Mouse (Mus musculus) layer of hippocampus, adult 2 months (tissue): ENCODE measurements around the gene Tnfaip1. TPM values are rescaled to one million over a fixed set of nuclear protein-coding genes. Genes with fewer than 3 reads are reported as not detected.

Experiments used
- DNase-seq, 2 experiments: peaks; one replicate each; pipeline ENCODE4 v3.0.0; 2022; ENCODE audit warnings: low spot score in 2 of 2
- H3K27ac ChIP-seq: fragments of 200-600 bp; 2 replicates; pipeline ENCODE4 v1.8.1; 2022
- H3K4me3 ChIP-seq: fragments of 200-600 bp; 2 replicates; pipeline ENCODE4 v1.8.1; 2022; ENCODE audit warnings: mild to moderate bottlenecking
- CTCF ChIP-seq: fragments of 200-600 bp; conservative IDR thresholded peaks from 2 replicates; pipeline ENCODE4 v1.8.1; 2022; ENCODE audit warnings: antibody characterized with exemption, mild to moderate bottlenecking, moderate library complexity
- total RNA-seq, 2 experiments: library from RNA; stranded (reverse); gene quantifications; 2 replicates each; pipeline ENCODE4 v1.2.3; 2021

The Tnfaip1 gene
- total RNA-seq, 2 experiments from 2014 or later = 29.9 to 31.3 TPM

GRCm38 (mm10) chr11:78531046-78531445, 5.1 kb downstream of the Tnfaip1 start:
- no peak for DNase-seq
- TF ChIP-seq CTCF = no peak
- Histone ChIP-seq H3K27ac (peak overlapping the region; percentile 53; the same call in 1 of the 2 replicates), H3K4me3 (no peak overlapping the region)

- TF ChIP-seq CTCF = no peak
- H3K27ac ChIP-seq = peak overlapping the region; percentile 53; the same call in 1 of the 2 replicates
- no peak overlapping the region for H3K4me3 ChIP-seq
- DNase-seq = no peak
These were observed 6.1 kb downstream of the Tnfaip1 start for GRCm38 (mm10) chr11:78530001-78530400.

DNA sequence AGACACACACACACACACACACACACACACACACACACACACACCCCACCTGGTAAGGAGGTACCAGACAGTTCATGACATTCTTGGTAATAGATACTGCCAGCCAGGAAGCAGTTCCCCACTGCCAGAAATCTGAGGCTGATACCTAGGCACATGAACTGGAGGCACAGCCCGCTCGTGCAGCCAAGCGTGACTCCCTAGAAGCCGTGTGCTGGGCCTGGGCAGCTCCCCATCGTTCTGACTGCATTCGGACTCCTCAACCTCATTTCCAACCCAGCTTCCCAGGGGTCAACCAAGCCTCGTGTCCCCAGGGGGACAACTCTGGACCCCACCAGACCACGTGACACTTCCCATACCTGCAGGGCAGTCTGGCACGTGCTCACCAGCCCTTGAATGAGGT, 7.4 kb downstream of the Tnfaip1 start:
- no peak for TF ChIP-seq CTCF
- no peak for DNase-seq
- Histone ChIP-seq H3K27ac (no peak overlapping the region), H3K4me3 (no peak overlapping the region)

- H3K27ac ChIP-seq = peak overlapping the region; percentile 44; the same call in 1 of the 2 replicates
- no peak overlapping the region for H3K4me3 ChIP-seq
- no peak for DNase-seq
- no peak for TF ChIP-seq CTCF
These were observed 11.3 kb downstream of the Tnfaip1 start for GRCm38 (mm10) chr11:78524838-78525237.

- no peak for DNase-seq
- TF ChIP-seq CTCF = no peak
- Histone ChIP-seq H3K4me3 (no peak overlapping the region), H3K27ac (peak overlapping the region; percentile 56; the same call in 1 of the 2 replicates)
These were observed 12.7 kb downstream of the Tnfaip1 start for GRCm38 (mm10) chr11:78523241-78523955.

DNA sequence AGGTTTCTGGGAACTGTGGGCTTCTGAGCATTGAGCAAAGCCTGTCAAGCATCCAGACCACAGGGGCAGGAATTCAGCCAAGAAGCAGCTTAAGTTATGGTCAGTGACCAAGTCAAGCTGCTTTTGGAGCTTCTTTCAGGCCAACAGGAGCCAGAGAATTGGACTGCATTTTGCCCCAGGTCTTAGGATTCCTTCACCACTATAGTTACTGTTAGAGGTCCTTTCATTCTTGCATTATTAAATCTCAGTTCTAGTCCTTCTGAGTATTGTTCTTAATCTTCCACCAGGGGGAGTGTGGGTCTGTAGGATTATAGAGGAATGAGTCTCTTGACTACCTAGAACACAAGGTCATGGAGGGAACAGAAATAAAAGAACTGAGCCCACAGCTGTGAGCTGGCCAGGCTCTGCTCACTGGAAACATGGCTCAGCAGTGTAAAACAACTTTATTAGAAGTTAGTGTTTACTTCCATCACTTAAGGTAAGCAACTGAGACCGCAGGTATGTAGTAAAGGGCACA, 13.6 kb downstream of the Tnfaip1 start:
- peak; percentile 77 for TF ChIP-seq CTCF
- H3K4me3 ChIP-seq = no peak overlapping the region
- H3K27ac ChIP-seq = peak overlapping the region; percentile 56; the same call in 1 of the 2 replicates
- no peak for DNase-seq

DNA sequence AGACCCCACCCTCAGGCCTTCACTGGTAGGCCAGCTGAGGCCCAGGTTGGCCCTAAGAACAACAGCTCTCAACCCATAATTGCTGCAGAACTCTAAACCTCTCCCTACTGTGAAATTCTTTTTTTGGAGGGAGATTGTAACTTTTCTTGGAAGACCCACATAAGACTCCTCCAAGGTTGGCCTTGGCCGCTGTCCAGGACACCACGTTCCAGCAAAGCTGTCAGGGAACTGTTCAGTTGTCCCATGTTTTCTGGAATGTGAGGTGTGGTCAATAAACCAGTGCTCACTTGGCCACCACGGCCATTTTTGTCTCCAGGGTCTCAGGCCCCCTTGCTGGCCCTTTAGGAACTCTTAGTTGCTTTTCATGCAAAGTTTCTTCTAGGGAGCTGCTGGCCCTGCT, 14.3 kb downstream of the Tnfaip1 start:
- DNase-seq = no peak
- no peak for TF ChIP-seq CTCF
- Histone ChIP-seq H3K4me3 (no peak overlapping the region), H3K27ac (peak overlapping the region; percentile 24; the same call in 1 of the 2 replicates)

GRCm38 (mm10) chr11:78518931-78519330, 17.2 kb downstream of the Tnfaip1 start:
- no peak overlapping the region for H3K4me3 ChIP-seq
- H3K27ac ChIP-seq = no peak overlapping the region
- no peak for DNase-seq
- no peak for TF ChIP-seq CTCF

GRCm38 (mm10) chr11:78515549-78516325, 20.4 kb downstream of the Tnfaip1 start:
- peak; percentile 60 for TF ChIP-seq CTCF
- no peak overlapping the region for H3K27ac ChIP-seq
- no peak for DNase-seq
- no peak overlapping the region for H3K4me3 ChIP-seq

DNA sequence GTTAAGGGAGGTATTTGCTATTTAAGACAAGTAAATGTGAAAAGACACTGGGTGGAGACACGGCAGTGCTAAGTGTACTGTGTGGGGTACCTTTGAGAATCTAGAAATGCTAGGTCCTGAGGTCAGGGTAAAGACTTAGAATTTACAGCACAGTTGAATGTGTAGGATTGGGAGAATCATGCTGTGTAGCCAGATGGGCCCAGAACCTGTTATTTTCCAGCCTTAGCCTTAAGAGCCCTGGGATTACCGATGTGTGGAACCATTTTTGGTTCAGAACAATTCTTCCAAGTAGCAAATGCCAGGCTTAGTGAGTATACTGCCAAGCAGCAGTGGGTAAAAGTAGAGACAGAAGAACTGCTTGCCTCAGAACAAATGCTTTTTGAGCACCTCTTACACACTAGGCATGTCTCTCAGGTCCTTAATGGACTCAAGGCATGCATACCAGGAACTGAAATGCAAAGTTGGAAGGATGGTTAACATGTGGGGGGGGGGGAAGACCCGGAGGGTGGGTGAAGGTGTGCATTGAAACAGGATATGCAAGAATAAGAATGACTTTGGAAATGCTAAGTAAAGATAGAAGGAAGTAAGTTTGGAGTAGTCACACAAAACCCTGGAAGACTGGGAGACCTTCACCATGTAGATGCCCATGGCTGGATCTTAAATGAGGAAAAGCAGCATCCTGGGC, 22.9 kb downstream of the Tnfaip1 start:
- Histone ChIP-seq H3K27ac (peak overlapping the region; percentile 96; the same call in 1 of the 2 replicates), H3K4me3 (peak overlapping the region; percentile 85)
- no peak for TF ChIP-seq CTCF
- DNase-seq = no peak

- no peak for TF ChIP-seq CTCF
- Histone ChIP-seq H3K4me3 (peak within 1 kb of the TSS; percentile 85), H3K27ac (peak within 1 kb of the TSS; percentile 96)
- DNase-seq = peak; percentile 89 to 90
These were observed 23.8 kb downstream of the Tnfaip1 start, which contains the start of the genes Tmem199 and Poldip2 for GRCm38 (mm10) chr11:78512025-78512957. Tmem199 (minus strand) TSS chr11:78512172. Poldip2 (plus strand) TSS chr11:78512193.

DNA sequence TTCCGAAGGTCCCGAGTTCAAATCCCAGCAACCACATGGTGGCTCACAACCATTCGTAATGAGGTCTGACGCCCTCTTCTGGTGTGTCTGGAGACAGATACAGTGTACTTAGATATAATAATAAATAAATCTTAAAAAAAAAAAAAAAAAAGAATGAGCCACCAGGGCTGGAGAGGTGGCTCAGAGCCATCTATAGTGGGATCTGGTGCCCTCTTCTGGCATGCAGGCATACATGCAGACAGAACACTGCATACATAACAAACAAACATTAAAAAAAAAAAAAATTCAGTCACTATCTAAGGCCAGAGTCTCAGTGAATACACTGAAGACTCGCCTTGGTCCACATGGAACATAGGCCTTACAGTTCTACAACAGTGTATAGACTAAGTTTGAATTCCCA, 27.0 kb downstream of the Tnfaip1 start:
- Histone ChIP-seq H3K4me3 (no peak overlapping the region), H3K27ac (no peak overlapping the region)
- TF ChIP-seq CTCF = peak; percentile 75
- DNase-seq = no peak
